Mouse (Mus musculus): ENCODE measurements around the gene Avil.

Avil gene

GRCm38 (mm10) chr10:127000529-127000928 lies at the start of gene Avil:
TSS of gene Avil (plus strand) at chr10:127000709.
- DNase-seq (ENCODE audit: extremely low read depth, low read depth), result no peak

GRCm38 (mm10) chr10:126952375-126952774 lies 48.1 kb upstream of the Avil start:
- no peak for DNase-seq (ENCODE audit: extremely low read depth, low read depth)

GRCm38 (mm10) chr10:126953029-126953471 lies 47.5 kb upstream of the Avil start:
- DNase-seq (ENCODE audit: extremely low read depth, low read depth), result no peak

- DNase-seq (ENCODE audit: extremely low read depth, low read depth), result no peak
These were observed 43.7 kb upstream of the Avil start for GRCm38 (mm10) chr10:126956692-126957358.

- DNase-seq (ENCODE audit: extremely low read depth, low read depth), result no peak
These were observed 43.0 kb upstream of the Avil start for GRCm38 (mm10) chr10:126957359-126958107.

GRCm38 (mm10) chr10:126960496-126960895 lies 40.0 kb upstream of the Avil start:
- DNase-seq (ENCODE audit: extremely low read depth, low read depth), result no peak

GRCm38 (mm10) chr10:126961757-126962156 lies 38.8 kb upstream of the Avil start:
- DNase-seq (ENCODE audit: extremely low read depth, low read depth), result no peak

- DNase-seq (ENCODE audit: extremely low read depth, low read depth), result no peak
These were observed 38.1 kb upstream of the Avil start for GRCm38 (mm10) chr10:126962271-126962965.

GRCm38 (mm10) chr10:126962966-126963330 lies 37.6 kb upstream of the Avil start:
- DNase-seq (ENCODE audit: extremely low read depth, low read depth), result no peak

- no peak for DNase-seq (ENCODE audit: extremely low read depth, low read depth)
These were observed 36.7 kb upstream of the Avil start for GRCm38 (mm10) chr10:126963821-126964220.

- DNase-seq (ENCODE audit: extremely low read depth, low read depth), result no peak
These were observed 29.0 kb upstream of the Avil start for GRCm38 (mm10) chr10:126971363-126972050.

GRCm38 (mm10) chr10:126972051-126972725 lies 28.3 kb upstream of the Avil start:
- DNase-seq (ENCODE audit: extremely low read depth, low read depth), result no peak

- no peak for DNase-seq (ENCODE audit: extremely low read depth, low read depth)
These were observed 27.5 kb upstream of the Avil start for GRCm38 (mm10) chr10:126972988-126973387.

GRCm38 (mm10) chr10:126975706-126976105 lies 24.8 kb upstream of the Avil start:
- no peak for DNase-seq (ENCODE audit: extremely low read depth, low read depth)

GRCm38 (mm10) chr10:126977076-126977475 lies 23.4 kb upstream of the Avil start:
- no peak for DNase-seq (ENCODE audit: extremely low read depth, low read depth)

- peak; percentile 93 for DNase-seq (ENCODE audit: extremely low read depth, low read depth)
These were observed 22.1 kb upstream of the Avil start, which contains the start of gene Ctdsp2 for GRCm38 (mm10) chr10:126978277-126978994. TSS of gene Ctdsp2 (plus strand) at chr10:126978717.

- no peak for DNase-seq (ENCODE audit: extremely low read depth, low read depth)
These were observed 21.3 kb upstream of the Avil start for GRCm38 (mm10) chr10:126979121-126979635.

GRCm38 (mm10) chr10:126979636-126980151 lies 20.8 kb upstream of the Avil start:
- no peak for DNase-seq (ENCODE audit: extremely low read depth, low read depth)

GRCm38 (mm10) chr10:126980221-126980932 lies 20.1 kb upstream of the Avil start:
- no peak for DNase-seq (ENCODE audit: extremely low read depth, low read depth)
